In genomic region chr7:6696241-6697045, GRCm38 (mm10) we compare ENCODE assay signal across 7 mouse cellular contexts. TPM values are rescaled to one million over a fixed set of nuclear protein-coding genes. Genes with fewer than 3 reads are reported as not detected.
DNase-seq lines count a peak whose midpoint lies in the region; ATAC-seq and TF ChIP-seq lines count a peak whose summit lies in the region.

Gene Zim1, minus strand, starts transcription at chr7:6696450.

- no peaks in the 10 kb centered on the region for H3K27me3 ChIP-seq in embryonic facial prominence, embryonic 14.5 days (replicated peaks; ENCODE audit: control insufficient read depth, insufficient read depth, low read length)
- no peaks in the 10 kb centered on the region for H3K27me3 ChIP-seq in limb, embryonic 11.5 days (ENCODE audit: control insufficient read depth, insufficient read depth, low read length)
- H3K27me3 ChIP-seq in midbrain, embryonic 16.5 days (ENCODE audit: control insufficient read depth, insufficient read depth, low read depth, low read length): no peaks in the 10 kb centered on the region
- H3K27me3 ChIP-seq in testis, adult 2 months (ENCODE audit: control insufficient read depth, insufficient read depth, low read length): no peaks in the 10 kb centered on the region

- 10% methylated on average over 32 of the region's 32 CpGs for WGBS in embryonic facial prominence, embryonic 14.5 days
- 11% methylated on average over 32 of the region's 32 CpGs for whole genome bisulfite sequencing in limb, embryonic 11.5 days
- WGBS in midbrain, embryonic 16.5 days: 10% methylated on average over 32 of the region's 32 CpGs

- no peak for TF ChIP-seq CTCF in testis, adult 2 months (IDR thresholded peaks at IDR 0.05; ENCODE audit: control insufficient read depth, insufficient read depth, insufficient replicate concordance, low read depth, low read length)

- peak; percentile 96 for DNase-seq in brain, adult 2 months (ENCODE audit: low read depth, low spot score)
- peak; percentile 98 for DNase-seq in embryonic facial prominence, embryonic 14.5 days (ENCODE audit: low spot score)
- DNase-seq in heart, adult 8-10 months (ENCODE audit: low spot score): peak; percentile 60
- peak; percentile 67 to 73 for DNase-seq in kidney, adult 8-10 months
- DNase-seq in limb, embryonic 11.5 days (ENCODE audit: low spot score): peak; percentile 92

- peak within 1 kb of the TSS; percentile 58 for H3K4me3 ChIP-seq in embryonic facial prominence, embryonic 14.5 days (ENCODE audit: low read depth, low read length)
- peak within 1 kb of the TSS; percentile 52 for H3K4me3 ChIP-seq in limb, embryonic 11.5 days (ENCODE audit: low read depth, low read length)
- peak within 1 kb of the TSS; percentile 60 for H3K4me3 ChIP-seq in midbrain, embryonic 16.5 days (ENCODE audit: low read depth, low read length)
- H3K4me3 ChIP-seq in testis, adult 2 months (ENCODE audit: control insufficient read depth, low read depth, low read length): peak within 1 kb of the TSS; percentile 39

- no peaks in the 10 kb centered on the region for H3K9me3 ChIP-seq in embryonic facial prominence, embryonic 14.5 days (ENCODE audit: control insufficient read depth, low read length)
- H3K9me3 ChIP-seq in limb, embryonic 11.5 days (ENCODE audit: control insufficient read depth, low read length): no peaks in the 10 kb centered on the region
- H3K9me3 ChIP-seq in midbrain, embryonic 16.5 days (replicated peaks; ENCODE audit: control insufficient read depth, low read length, poor library complexity, severe bottlenecking): no peaks in the 10 kb centered on the region

- H3K4me1 ChIP-seq in embryonic facial prominence, embryonic 14.5 days (ENCODE audit: control insufficient read depth, insufficient read depth, low read length): no peaks in the 10 kb centered on the region
- no peaks in the 10 kb centered on the region for H3K4me1 ChIP-seq in limb, embryonic 11.5 days (ENCODE audit: control insufficient read depth, insufficient read depth, low read length)
- H3K4me1 ChIP-seq in midbrain, embryonic 16.5 days (ENCODE audit: control insufficient read depth, insufficient read depth, low read length): no peaks in the 10 kb centered on the region
- H3K4me1 ChIP-seq in testis, adult 2 months (ENCODE audit: control insufficient read depth, insufficient read depth, low read length): no peaks in the 10 kb centered on the region

- H3K36me3 ChIP-seq in embryonic facial prominence, embryonic 14.5 days (ENCODE audit: control insufficient read depth, insufficient read depth, low read length): no peaks in the 10 kb centered on the region
- no peaks in the 10 kb centered on the region for H3K36me3 ChIP-seq in limb, embryonic 11.5 days (ENCODE audit: control insufficient read depth, insufficient read depth, low read length)
- H3K36me3 ChIP-seq in midbrain, embryonic 16.5 days (ENCODE audit: control insufficient read depth, insufficient read depth, low read length): no peaks in the 10 kb centered on the region
- no peaks in the 10 kb centered on the region for H3K36me3 ChIP-seq in testis, adult 2 months (ENCODE audit: control insufficient read depth, insufficient read depth, low read length)

- peak within 1 kb of the TSS; percentile 35 for H3K27ac ChIP-seq in embryonic facial prominence, embryonic 14.5 days (replicated peaks; ENCODE audit: low read depth, low read length)
- H3K27ac ChIP-seq in limb, embryonic 11.5 days (replicated peaks; ENCODE audit: low read depth, low read length): no peak within 1 kb of the TSS
- H3K27ac ChIP-seq in midbrain, embryonic 16.5 days (ENCODE audit: low read length): no peak within 1 kb of the TSS
- no peak within 1 kb of the TSS for H3K27ac ChIP-seq in testis, adult 2 months (ENCODE audit: control insufficient read depth, insufficient read depth, low read depth, low read length)

- H3K9ac ChIP-seq in embryonic facial prominence, embryonic 14.5 days (ENCODE audit: low read depth, low read length): peak within 1 kb of the TSS; percentile 71
- H3K9ac ChIP-seq in limb, embryonic 11.5 days (ENCODE audit: low read length): peak within 1 kb of the TSS; percentile 58; the same call in 1 of the 2 replicates
- peak within 1 kb of the TSS; percentile 66 for H3K9ac ChIP-seq in midbrain, embryonic 16.5 days (ENCODE audit: low read depth, low read length)

- H3K4me2 ChIP-seq in embryonic facial prominence, embryonic 14.5 days (ENCODE audit: low read depth, low read length): peak within 1 kb of the TSS; percentile 65
- H3K4me2 ChIP-seq in limb, embryonic 11.5 days (ENCODE audit: low read depth, severe bottlenecking): peak within 1 kb of the TSS; percentile 72
- H3K4me2 ChIP-seq in midbrain, embryonic 16.5 days (ENCODE audit: low read length): peak within 1 kb of the TSS; percentile 82

- ATAC-seq in embryonic facial prominence, embryonic 14.5 days (ENCODE audit: low read depth): peak; percentile 100
- ATAC-seq in limb, embryonic 11.5 days (ENCODE audit: insufficient number of reproducible peaks, low FRiP score, low TSS enrichment, low read depth): peak; percentile 100
- peak; percentile 100 for ATAC-seq in midbrain, embryonic 16.5 days

- no peak for TF ChIP-seq POLR2A in testis, adult 2 months (IDR thresholded peaks at IDR 0.05; ENCODE audit: control insufficient read depth, low read depth, low read length)

RNA-seq across cellular contexts. Expression of gene Zim1, which starts in this region (rescaled TPM):
- 24.4 and 34.6 TPM in 2 replicates for polyA plus RNA-seq in embryonic facial prominence, embryonic 14.5 days (2014; fragmentation: Nextera tagmentation; extraction: Ambion mirVana)
- 1 to 10 TPM; 2.3 to 4.0 (median 3.2) TPM for total RNA-seq in heart, adult 8-10 months (2022)
- 4.7 and 5.6 TPM in 2 replicates for polyA plus RNA-seq in limb, embryonic 11.5 days (2014; fragmentation: Nextera tagmentation; extraction: Ambion mirVana)
- polyA plus RNA-seq in midbrain, embryonic 16.5 days (2015; fragmentation: Nextera tagmentation; extraction: Ambion mirVana): 7.6 and 8.4 TPM in 2 replicates
- 0.07 and 0.21 TPM in 2 replicates for polyA plus RNA-seq in testis, adult 2 months (2012; rRNA removed)
